Mouse (Mus musculus) MEL (cell line): ENCODE measurements at regions not wholly inside any gene's neighbourhood (a gene's known extent, or its start where the extent isn't known, plus 50 kb on each side); places are given as distances from the start of the nearest gene placed in this dataset.

Source experiments
- DNase-seq: peaks from one replicate; pipeline ENCODE4 v3.0.0; 2011; ENCODE audit warnings: low read depth, low spot score
- H3K27ac ChIP-seq: 2 replicates; pipeline ENCODE4 v1.5.1; 2012; ENCODE audit warnings: low read depth, mild to moderate bottlenecking, control low read depth, low read length, moderate library complexity; ENCODE audit not compliant: control insufficient read depth
- H3K27me3 ChIP-seq, 2 experiments: fragments of 150-350 bp in 1 of 2; sonication (generic) in 1 of 2; 2 replicates each; pipeline ENCODE4 v1.6.1; 2012; ENCODE audit warnings: low read length in 2 of 2, mild to moderate bottlenecking in 2 of 2, improper control_type of control experiment in 1 of 2, moderate library complexity in 1 of 2; ENCODE audit not compliant: insufficient read depth in 2 of 2, control insufficient read depth in 1 of 2
- H3K36me3 ChIP-seq, 2 experiments: 2 replicates each; pipeline ENCODE4 v1.6.1; 2012 to 2014; ENCODE audit warnings: low read length in 2 of 2, improper control_type of control experiment in 1 of 2, inconsistent platforms in 1 of 2, mild to moderate bottlenecking in 1 of 2; ENCODE audit not compliant: insufficient read depth in 2 of 2, control insufficient read depth in 1 of 2
- H3K4me1 ChIP-seq, 2 experiments: fragments of 150-350 bp in 1 of 2; sonication (generic) in 1 of 2; 2 replicates each; pipeline ENCODE4 v1.6.1; 2012; ENCODE audit warnings: low read length in 2 of 2, improper control_type of control experiment in 1 of 2, mild to moderate bottlenecking in 1 of 2; ENCODE audit not compliant: insufficient read depth in 2 of 2, control insufficient read depth in 1 of 2
- H3K4me3 ChIP-seq, 2 experiments: fragments of 150-350 bp in 1 of 2; sonication (generic) in 1 of 2; 2 replicates each; pipeline ENCODE4 v1.5.1; 2012; ENCODE audit warnings: low read depth in 2 of 2, low read length in 2 of 2, mild to moderate bottlenecking in 2 of 2, moderate library complexity in 2 of 2, control low read depth in 1 of 2, improper control_type of control experiment in 1 of 2; ENCODE audit not compliant: control insufficient read depth in 1 of 2, insufficient read depth in 1 of 2
- H3K79me2 ChIP-seq: 2 replicates; pipeline ENCODE4 v1.6.1; 2012; ENCODE audit warnings: mild to moderate bottlenecking, low read length, moderate library complexity; ENCODE audit not compliant: control insufficient read depth, poor library complexity, insufficient read depth
- H3K9ac ChIP-seq: 2 replicates; pipeline ENCODE4 v1.6.1; 2012; ENCODE audit warnings: low read depth, mild to moderate bottlenecking, control low read depth, low read length, moderate library complexity; ENCODE audit not compliant: control insufficient read depth, poor library complexity, severe bottlenecking
- H3K9me3 ChIP-seq: fragments of 150-350 bp; sonication (generic); replicated peaks from 2 replicates; pipeline ENCODE4 v1.6.1; 2012; ENCODE audit warnings: mild to moderate bottlenecking, low read length, improper control_type of control experiment, moderate library complexity; ENCODE audit not compliant: insufficient read depth
- BHLHE40 ChIP-seq: IDR thresholded peaks from 2 replicates; pipeline ENCODE4 v1.6.1; 2012; ENCODE audit warnings: low read depth, mild to moderate bottlenecking, inconsistent platforms, low read length, improper control_type of control experiment, borderline replicate concordance
- ELF1 ChIP-seq: IDR thresholded peaks from 2 replicates; pipeline ENCODE4 v1.6.1; 2014; ENCODE audit warnings: low read depth, mild to moderate bottlenecking, inconsistent platforms, low read length, improper control_type of control experiment, moderate library complexity
- GABPA ChIP-seq: IDR thresholded peaks from 2 replicates; pipeline ENCODE4 v1.6.1; 2012; ENCODE audit warnings: low read depth, mild to moderate bottlenecking, inconsistent platforms, low read length, improper control_type of control experiment, moderate library complexity
- HCFC1 ChIP-seq: IDR thresholded peaks from 2 replicates; pipeline ENCODE4 v1.6.1; 2012; ENCODE audit warnings: low read depth, mild to moderate bottlenecking, inconsistent platforms, low read length, improper control_type of control experiment, moderate library complexity
- JUND ChIP-seq: IDR thresholded peaks from 2 replicates; pipeline ENCODE4 v1.6.1; 2011; ENCODE audit warnings: low read depth, mild to moderate bottlenecking, improper control_type of control experiment, low read length
- KAT2A ChIP-seq: conservative IDR thresholded peaks from 2 replicates; pipeline ENCODE4 v1.6.1; 2012; ENCODE audit warnings: low read depth, low read length, improper control_type of control experiment, inconsistent platforms
- MAX ChIP-seq: IDR thresholded peaks from 2 replicates; pipeline ENCODE4 v1.6.1; 2011; ENCODE audit warnings: low read length, improper control_type of control experiment
- MXI1 ChIP-seq: IDR thresholded peaks from 2 replicates; pipeline ENCODE4 v1.6.1; 2011; ENCODE audit warnings: mild to moderate bottlenecking, low read depth, low read length, improper control_type of control experiment
- MYC ChIP-seq: IDR thresholded peaks from 2 replicates; pipeline ENCODE4 v1.6.1; 2011; ENCODE audit warnings: low read depth, mild to moderate bottlenecking, low read length, improper control_type of control experiment, moderate library complexity
- RCOR1 ChIP-seq: IDR thresholded peaks from 2 replicates; pipeline ENCODE4 v1.6.1; 2012; ENCODE audit warnings: low read depth, mild to moderate bottlenecking, inconsistent platforms, low read length, improper control_type of control experiment
- UBTF ChIP-seq: IDR thresholded peaks from 2 replicates; pipeline ENCODE4 v1.6.1; 2012; ENCODE audit warnings: low read depth, mild to moderate bottlenecking, inconsistent platforms, low read length, improper control_type of control experiment, moderate library complexity, borderline replicate concordance; ENCODE audit not compliant: insufficient read depth
- USF1 ChIP-seq: IDR thresholded peaks from 2 replicates; pipeline ENCODE4 v1.6.1; 2014; ENCODE audit warnings: low read depth, mild to moderate bottlenecking, inconsistent platforms, low read length, improper control_type of control experiment, moderate library complexity
- ZKSCAN1 ChIP-seq: IDR thresholded peaks from 2 replicates; pipeline ENCODE4 v1.6.1; 2012; ENCODE audit warnings: low read depth, mild to moderate bottlenecking, inconsistent platforms, low read length, improper control_type of control experiment, moderate library complexity
- ZMIZ1 ChIP-seq: IDR thresholded peaks from 2 replicates; pipeline ENCODE4 v1.6.1; 2012; ENCODE audit warnings: low read depth, mild to moderate bottlenecking, inconsistent platforms, low read length, improper control_type of control experiment, moderate library complexity
- ZNF384 ChIP-seq: IDR thresholded peaks from 2 replicates; pipeline ENCODE4 v1.6.1; 2012; ENCODE audit warnings: low read depth, mild to moderate bottlenecking, inconsistent platforms, low read length, improper control_type of control experiment

- no peak for TF ChIP-seq RCOR1
- no peak for TF ChIP-seq ZKSCAN1
- TF ChIP-seq, all 39 proteins: peak for 0
- H3K27me3 ChIP-seq = no peaks in the 10 kb centered on the region
- no peaks in the 10 kb centered on the region for H3K36me3 ChIP-seq
- H3K9ac ChIP-seq = no peak overlapping the region
- no peak overlapping the region for H3K4me3 ChIP-seq
- no peaks in the 10 kb centered on the region for H3K4me1 ChIP-seq
- DNase-seq = no peak
- no peaks in the 10 kb centered on the region for H3K79me2 ChIP-seq
- no peaks in the 10 kb centered on the region for H3K9me3 ChIP-seq
- H3K27ac ChIP-seq = no peak overlapping the region
Observed at GRCm38 (mm10) chr13:90723533-90723898, 181.6 kb downstream of the Atp6ap1l start.

GRCm38 (mm10) chr13:90722599-90723532, 182.3 kb downstream of the Atp6ap1l start:
- DNase-seq = no peak
- no peak overlapping the region for H3K4me3 ChIP-seq
- no peaks in the 10 kb centered on the region for H3K27me3 ChIP-seq
- H3K4me1 ChIP-seq = no peaks in the 10 kb centered on the region
- TF ChIP-seq MYC = no peak
- no peak for TF ChIP-seq GABPA
- TF ChIP-seq UBTF = no peak
- TF ChIP-seq HCFC1 = no peak
- TF ChIP-seq ZNF384 = no peak
- no peak for TF ChIP-seq ELF1
- no peak for TF ChIP-seq MAX
- no peak for TF ChIP-seq ZKSCAN1
- TF ChIP-seq ZMIZ1 = no peak
- TF ChIP-seq KAT2A = no peak
- no peak for TF ChIP-seq JUND
- no peak for TF ChIP-seq USF1
- no peak for TF ChIP-seq BHLHE40
- TF ChIP-seq MXI1 = no peak
- no peak overlapping the region for H3K27ac ChIP-seq
- H3K9me3 ChIP-seq = no peaks in the 10 kb centered on the region
- H3K36me3 ChIP-seq = no peaks in the 10 kb centered on the region
- H3K79me2 ChIP-seq = no peaks in the 10 kb centered on the region
- no peak overlapping the region for H3K9ac ChIP-seq
